Mouse (Mus musculus): ENCODE measurements around the gene Auts2.

DNA sequence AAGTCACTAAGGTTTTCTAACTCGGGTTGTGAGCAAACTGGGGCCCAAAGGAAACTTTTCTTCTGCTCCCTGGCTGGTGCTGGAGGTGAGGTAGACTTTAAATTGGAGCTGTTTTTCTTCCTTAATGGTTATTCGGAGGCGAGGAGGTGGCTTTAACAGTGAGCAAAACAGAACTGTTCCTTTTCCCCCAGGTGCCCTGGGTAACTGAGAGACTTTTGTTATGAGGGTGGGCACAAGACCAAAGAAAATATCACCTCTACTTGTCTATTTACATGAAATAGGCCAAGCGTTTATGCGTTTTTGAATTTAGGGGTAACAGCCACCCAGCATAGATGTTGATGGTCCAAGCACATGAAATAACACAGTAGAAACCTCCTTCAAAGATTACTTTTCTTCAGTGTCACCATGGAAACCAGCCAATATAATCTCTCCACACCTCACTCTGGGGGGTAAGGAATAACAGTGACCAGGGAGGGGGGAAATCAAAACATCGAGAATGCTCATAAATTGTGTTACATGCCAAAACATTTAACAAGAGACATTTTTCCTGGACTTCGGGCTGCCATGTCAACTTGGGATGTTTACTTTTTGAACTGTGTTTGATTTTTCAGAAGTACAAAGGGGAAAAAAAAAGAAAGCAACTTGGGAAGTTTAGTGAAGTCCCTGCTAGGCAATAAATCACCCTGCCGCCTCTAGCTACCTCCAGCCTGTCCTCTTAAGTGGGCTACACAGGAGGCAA is 832.2 kb downstream of the Auts2 start:
- TF ChIP-seq CTCF (IDR thresholded peaks at IDR 0.05; ENCODE audit: low read depth) (no peak), EP300 (IDR thresholded peaks at IDR 0.05; ENCODE audit: low read depth) (no peak)
